Mouse (Mus musculus) limb, embryonic 14.5 days (tissue): ENCODE measurements at regions not wholly inside any gene's neighbourhood (a gene's known extent, or its start where the extent isn't known, plus 50 kb on each side); places are given as distances from the start of the nearest gene placed in this dataset.

Experiments
- ATAC-seq: fragments of 200-750 bp; cut with Nextera tagmentation; 2 replicates; pipeline ENCODE4 v1.8.0; 2017; ENCODE audit warnings: low read depth, moderate number of reproducible peaks, moderate TSS enrichment; ENCODE audit not compliant: low FRiP score
- DNase-seq: peaks from one replicate; pipeline ENCODE4 v3.0.0-alpha.2; 2015; ENCODE audit warnings: low spot score
- H3K27ac ChIP-seq: fragments of 300-500 bp; sonication (generic); replicated peaks from 2 replicates; pipeline ENCODE4 v1.5.1; 2014; ENCODE audit warnings: low read depth, mild to moderate bottlenecking, low read length, moderate library complexity, mixed read lengths
- H3K27me3 ChIP-seq: fragments of 300-500 bp; sonication (generic); 2 replicates; pipeline ENCODE4 v1.6.1; 2014; ENCODE audit warnings: low read length, mixed read lengths; ENCODE audit not compliant: control insufficient read depth, insufficient read depth
- H3K36me3 ChIP-seq: fragments of 300-500 bp; sonication (generic); 2 replicates; pipeline ENCODE4 v1.6.1; 2014; ENCODE audit warnings: mild to moderate bottlenecking, low read length, moderate library complexity, mixed read lengths; ENCODE audit not compliant: control insufficient read depth, insufficient read depth
- H3K4me1 ChIP-seq: fragments of 300-500 bp; sonication (generic); 2 replicates; pipeline ENCODE4 v1.6.1; 2014; ENCODE audit warnings: antibody characterized with exemption, low read length, mixed read lengths; ENCODE audit not compliant: control insufficient read depth, insufficient read depth
- H3K4me2 ChIP-seq: fragments of 300-500 bp; sonication (generic); replicated peaks from 2 replicates; pipeline ENCODE4 v1.6.1; 2014; ENCODE audit warnings: low read depth, mild to moderate bottlenecking, low read length, moderate library complexity; ENCODE audit not compliant: severe bottlenecking
- H3K4me3 ChIP-seq: fragments of 300-500 bp; sonication (generic); replicated peaks from 2 replicates; pipeline ENCODE4 v1.5.1; 2014; ENCODE audit warnings: low read length
- H3K9ac ChIP-seq: fragments of 300-500 bp; sonication (generic); 2 replicates; pipeline ENCODE4 v1.6.1; 2014; ENCODE audit warnings: mild to moderate bottlenecking, low read depth, low read length, moderate library complexity; ENCODE audit not compliant: severe bottlenecking
- H3K9me3 ChIP-seq: fragments of 300-500 bp; sonication (generic); 2 replicates; pipeline ENCODE4 v1.6.1; 2016; ENCODE audit warnings: low read length; ENCODE audit not compliant: control insufficient read depth
- POLR2A ChIP-seq: fragments of 200-500 bp; IDR thresholded peaks from 2 replicates; pipeline ENCODE4 v1.8.0; 2012; ENCODE audit warnings: inconsistent platforms, mild to moderate bottlenecking, moderate library complexity, borderline replicate concordance; ENCODE audit not compliant: insufficient read depth, insufficient read length; ENCODE audit errors: extremely low read depth
- WGBS: fragments of 180-500 bp; shearing (Covaris S2); extraction: QIAGEN DNeasy Blood & Tissue Kit; methylation state at CpG from one replicate; pipeline ENCODE4 v1.1.7; 2014; 5-methylcytosine and 5-hydroxymethylcytosine counted together

GRCm38 (mm10) chr15:8582676-8583075 lies 62.9 kb upstream of the Gm2310 start:
- no peak overlapping the region for H3K27ac ChIP-seq
- H3K9me3 ChIP-seq: no peaks in the 10 kb centered on the region
- no peak for TF ChIP-seq POLR2A
- no peak for ATAC-seq
- H3K27me3 ChIP-seq: no peaks in the 10 kb centered on the region
- H3K4me3 ChIP-seq: no peak overlapping the region
- WGBS: 52% methylated on average over 6 of the region's 6 CpGs
- no peaks in the 10 kb centered on the region for H3K36me3 ChIP-seq
- no peak for DNase-seq
- no peak overlapping the region for H3K9ac ChIP-seq
- H3K4me1 ChIP-seq: 0 out of 2 replicates have a peak, but pooled peaks cover 3% of the 10 kb centered on the region
- no peak overlapping the region for H3K4me2 ChIP-seq

GRCm38 (mm10) chr15:8581146-8581913 lies 61.6 kb upstream of the Gm2310 start:
- no peak for DNase-seq
- Histone ChIP-seq H3K4me2 (no peak overlapping the region), H3K9me3 (no peaks in the 10 kb centered on the region), H3K4me3 (no peak overlapping the region), H3K27ac (no peak overlapping the region), H3K9ac (no peak overlapping the region), H3K4me1 (no peaks in the 10 kb centered on the region), H3K27me3 (no peaks in the 10 kb centered on the region), H3K36me3 (no peaks in the 10 kb centered on the region)
- 40% methylated on average over 8 of the region's 8 CpGs for WGBS
- no peak for ATAC-seq
- TF ChIP-seq POLR2A: no peak

- H3K36me3 ChIP-seq: no peaks in the 10 kb centered on the region
- H3K4me1 ChIP-seq: no peaks in the 10 kb centered on the region
- DNase-seq: no peak
- H3K27ac ChIP-seq: no peak overlapping the region
- H3K4me3 ChIP-seq: no peak overlapping the region
- no peak overlapping the region for H3K4me2 ChIP-seq
- TF ChIP-seq POLR2A: no peak
- H3K9me3 ChIP-seq: no peaks in the 10 kb centered on the region
- no peaks in the 10 kb centered on the region for H3K27me3 ChIP-seq
- H3K9ac ChIP-seq: no peak overlapping the region
- no peak for ATAC-seq
Observed at GRCm38 (mm10) chr15:8580077-8580476, 60.3 kb upstream of the Gm2310 start.

GRCm38 (mm10) chr15:8577480-8577881 lies 57.7 kb upstream of the Gm2310 start:
- Histone ChIP-seq H3K9me3 (no peaks in the 10 kb centered on the region), H3K9ac (no peak overlapping the region), H3K27ac (no peak overlapping the region), H3K4me1 (no peaks in the 10 kb centered on the region), H3K4me2 (no peak overlapping the region), H3K36me3 (no peaks in the 10 kb centered on the region), H3K4me3 (no peak overlapping the region), H3K27me3 (no peaks in the 10 kb centered on the region)
- ATAC-seq: no peak
- 19% methylated on average over 3 of the region's 3 CpGs for WGBS
- peak; percentile 63 for DNase-seq
- no peak for TF ChIP-seq POLR2A

- ATAC-seq (no peak), DNase-seq (no peak)
- no peak for TF ChIP-seq POLR2A
- 67% methylated on average over 5 of the region's 5 CpGs for WGBS
- H3K27me3 ChIP-seq: no peaks in the 10 kb centered on the region
- no peak overlapping the region for H3K4me2 ChIP-seq
- no peaks in the 10 kb centered on the region for H3K9me3 ChIP-seq
- no peaks in the 10 kb centered on the region for H3K4me1 ChIP-seq
- no peak overlapping the region for H3K27ac ChIP-seq
- no peak overlapping the region for H3K4me3 ChIP-seq
- H3K36me3 ChIP-seq: no peaks in the 10 kb centered on the region
- no peak overlapping the region for H3K9ac ChIP-seq
Observed at GRCm38 (mm10) chr15:8576975-8577374, 57.2 kb upstream of the Gm2310 start.
